8 mouse cellular contexts compared by ENCODE assay signal in genomic region chr7:131598483-131598824, GRCm38 (mm10). TPM values are rescaled to one million over a fixed set of nuclear protein-coding genes. Genes with fewer than 3 reads are reported as not detected.
DNase-seq lines count a peak whose midpoint lies in the region; ATAC-seq and TF ChIP-seq lines count a peak whose summit lies in the region.
"Had no signal": no experiment of that assay in that cellular context is flagged by ENCODE, and none has a peak within 500 bp of the region (broad histone marks: within the 10 kb centered on the region; RNA-seq: fewer than 3 reads in every experiment).

No protein-coding gene starts in this region.

- peak; percentile 57 for ATAC-seq in hindbrain, embryonic 12.5 days (ENCODE audit: low FRiP score)
- 0 out of 2 replicates have a peak, but pooled peaks have one; percentile 20 for ATAC-seq in lung, embryonic 16.5 days (ENCODE audit: low read depth)

- H3K27ac ChIP-seq in hindbrain, embryonic 12.5 days: peak overlapping the region; percentile 64
- H3K27ac ChIP-seq in lung, embryonic 16.5 days (ENCODE audit: low read length): no peak overlapping the region

- no peaks in the 10 kb centered on the region for H3K9me3 ChIP-seq in hindbrain, embryonic 12.5 days (replicated peaks)
- no peaks in the 10 kb centered on the region for H3K9me3 ChIP-seq in lung, embryonic 16.5 days (ENCODE audit: control insufficient read depth, low read length)

- 0 out of 2 replicates have a peak, but pooled peaks have one; percentile 1 for TF ChIP-seq CTCF in lung, adult 2 months (IDR thresholded peaks at IDR 0.05; ENCODE audit: insufficient read depth, low read length)

- no peak for DNase-seq in lung, adult 2 months
- DNase-seq in lung, adult 18-20 months: no peak
- peak; percentile 49 to 57 for DNase-seq in cerebellum, postnatal 14 days
- DNase-seq in right cerebral cortex, postnatal 14 days: peak; percentile 46
- no peak for DNase-seq in spleen, postnatal 36 days (ENCODE audit: low spot score in 2 of 2)

- no peak for TF ChIP-seq POLR2A in lung, adult 2 months (IDR thresholded peaks at IDR 0.05; ENCODE audit: borderline replicate concordance, extremely low read depth, low read depth, low read length)

- H3K36me3 ChIP-seq in hindbrain, embryonic 12.5 days: no peaks in the 10 kb centered on the region
- H3K36me3 ChIP-seq in lung, embryonic 16.5 days (ENCODE audit: control insufficient read depth, insufficient read depth, low read length): no peaks in the 10 kb centered on the region

- H3K27me3 ChIP-seq in hindbrain, embryonic 12.5 days: peaks cover 74% of the 10 kb centered on the region
- no peaks in the 10 kb centered on the region for H3K27me3 ChIP-seq in lung, embryonic 16.5 days (ENCODE audit: control insufficient read depth, insufficient read depth, low read depth, low read length)

- no peak overlapping the region for H3K4me3 ChIP-seq in lung, adult 2 months (replicated peaks; ENCODE audit: extremely low read depth, low read depth, low read length)
- H3K4me3 ChIP-seq in hindbrain, embryonic 12.5 days: no peak overlapping the region
- no peak overlapping the region for H3K4me3 ChIP-seq in lung, embryonic 16.5 days (ENCODE audit: low read length)

- peak overlapping the region; percentile 23 for H3K4me2 ChIP-seq in hindbrain, embryonic 12.5 days (replicated peaks)
- no peak overlapping the region; the same call in 1 of the 2 replicates for H3K4me2 ChIP-seq in lung, embryonic 16.5 days (ENCODE audit: low read depth, low read length)

- H3K9ac ChIP-seq in hindbrain, embryonic 12.5 days: no peak overlapping the region
- 0 out of 2 replicates have a peak overlapping the region, but pooled peaks have one; percentile 30 for H3K9ac ChIP-seq in lung, embryonic 16.5 days (ENCODE audit: low read length)

- H3K4me1 ChIP-seq in lung, adult 2 months (ENCODE audit: control insufficient read depth, insufficient read depth, low read length): no peaks in the 10 kb centered on the region
- peaks cover 21% of the 10 kb centered on the region for H3K4me1 ChIP-seq in hindbrain, embryonic 12.5 days
- peaks cover 3% of the 10 kb centered on the region; the same call in 1 of the 2 replicates for H3K4me1 ChIP-seq in lung, embryonic 16.5 days (replicated peaks; ENCODE audit: control insufficient read depth, insufficient read depth, low read length)

- 10% methylated on average over 5 of the region's 5 CpGs for WGBS in lung, adult 2 months
- 4% methylated on average over 5 of the region's 5 CpGs for WGBS in hindbrain, embryonic 12.5 days
- 4% methylated on average over 5 of the region's 5 CpGs for WGBS in lung, embryonic 16.5 days

RNA-seq across cellular contexts. Expression of gene Bub3, which starts 38.4 kb away (rescaled TPM):
- 52.4 and 71.6 TPM in 2 replicates for polyA plus RNA-seq in lung, adult 2 months (2012; rRNA removed)
- 217 and 220 TPM in 2 replicates for polyA plus RNA-seq in hindbrain, embryonic 12.5 days (2016; fragmentation: Nextera tagmentation; extraction: Ambion mirVana)
- polyA plus RNA-seq in lung, embryonic 16.5 days (2015; fragmentation: Nextera tagmentation; extraction: Ambion mirVana): 243 and 245 TPM in 2 replicates

RNA-seq across cellular contexts. Expression of gene Hmx2, which starts 49.9 kb away (rescaled TPM):
- polyA plus RNA-seq in lung, adult 2 months (2012; rRNA removed): not detected in 2 replicates
- polyA plus RNA-seq in hindbrain, embryonic 12.5 days (2016; fragmentation: Nextera tagmentation; extraction: Ambion mirVana): 3.5 and 3.9 TPM in 2 replicates
- not detected in 2 replicates for polyA plus RNA-seq in lung, embryonic 16.5 days (2015; fragmentation: Nextera tagmentation; extraction: Ambion mirVana)
- polyA plus RNA-seq: liver, adult 2 months had no signal

RNA-seq across cellular contexts. Expression of gene Hmx3, which starts 55.8 kb away (rescaled TPM):
- polyA plus RNA-seq in lung, adult 2 months (2012; rRNA removed): not detected in 2 replicates
- polyA plus RNA-seq in hindbrain, embryonic 12.5 days (2016; fragmentation: Nextera tagmentation; extraction: Ambion mirVana): 2.2 and 4.1 TPM in 2 replicates
- not detected in 2 replicates for polyA plus RNA-seq in lung, embryonic 16.5 days (2015; fragmentation: Nextera tagmentation; extraction: Ambion mirVana)
- polyA plus RNA-seq: liver, adult 2 months had no signal

Comparison
In these comparisons a context has a peak if more than half of its experiments do, and no peak if none do; other contexts are left out.
1. DNase-seq: peak in cerebellum, postnatal 14 days (2 of 2) and right cerebral cortex, postnatal 14 days (single experiment); none in lung, adult 2 months (single experiment), lung, adult 18-20 months (0 of 2) and spleen, postnatal 36 days (0 of 2).